8 mouse cellular contexts compared by ENCODE assay signal in genomic region chr3:145937505-145938404, GRCm38 (mm10). TPM values are rescaled to one million over a fixed set of nuclear protein-coding genes. Genes with fewer than 3 reads are reported as not detected.
DNase-seq lines count a peak whose midpoint lies in the region; ATAC-seq and TF ChIP-seq lines count a peak whose summit lies in the region.

Gene 2410004B18Rik, plus strand, starts transcription at chr3:145938014.

- peak; percentile 90 for TF ChIP-seq POLR2A in olfactory bulb, adult 2 months (IDR thresholded peaks at IDR 0.05; ENCODE audit: insufficient read depth, low read depth, low read length)

- H3K36me3 ChIP-seq in lung, embryonic 15.5 days: peaks cover 24% of the 10 kb centered on the region

- TF ChIP-seq CTCF in olfactory bulb, adult 2 months (IDR thresholded peaks at IDR 0.05; ENCODE audit: insufficient read depth, low read depth, low read length): peak; percentile 95

- no peaks in the 10 kb centered on the region for H3K27me3 ChIP-seq in lung, embryonic 15.5 days

- peak within 1 kb of the TSS; percentile 60 for H3K27ac ChIP-seq in lung, embryonic 15.5 days
- H3K27ac ChIP-seq in olfactory bulb, adult 2 months (ENCODE audit: insufficient read depth, low read depth, low read length): 0 out of 2 replicates have a peak within 1 kb of the TSS, but pooled peaks have one; percentile 48

- under 1% methylated on average over 66 of the region's 70 CpGs for WGBS in lung, embryonic 15.5 days
- under 1% methylated on average over 70 of the region's 70 CpGs for WGBS in olfactory bulb, adult 2 months

- ATAC-seq in hematopoietic stem cell, adult 5-6 weeks (replicated peaks in 1 of 2; ENCODE audit: insufficient read depth in 1 of 2, low FRiP score in 2 of 2, low TSS enrichment in 1 of 2, low read depth in 1 of 2, poor library complexity in 2 of 2, severe bottlenecking in 2 of 2): peak; percentile 84 to 88
- ATAC-seq in lung, embryonic 15.5 days (ENCODE audit: borderline replicate concordance, extremely low read depth, low FRiP score, low TSS enrichment): peak; percentile 94

- H3K4me1 ChIP-seq in lung, embryonic 15.5 days: peaks cover 23% of the 10 kb centered on the region
- peaks cover 11% of the 10 kb centered on the region for H3K4me1 ChIP-seq in olfactory bulb, adult 2 months (ENCODE audit: control insufficient read depth, insufficient read depth, low read length)

- H3K9me3 ChIP-seq in lung, embryonic 15.5 days: no peaks in the 10 kb centered on the region

- peak within 1 kb of the TSS; percentile 82 for H3K4me2 ChIP-seq in lung, embryonic 15.5 days

- peak; percentile 93 for DNase-seq in MN1 (ENCODE audit: low spot score)
- DNase-seq in cerebellum, adult 8-10 months: peak; percentile 92
- DNase-seq in forelimb bud, embryonic 11.5 days (ENCODE audit: low read depth, low spot score): peak; percentile 95
- peak; percentile 75 for DNase-seq in layer of hippocampus, adult 9-10 months (ENCODE audit: low spot score)
- DNase-seq in thymus, adult 18-20 months: peak; percentile 75 to 78

- H3K4me3 ChIP-seq in lung, embryonic 15.5 days: peak within 1 kb of the TSS; percentile 81
- H3K4me3 ChIP-seq in olfactory bulb, adult 2 months (ENCODE audit: insufficient read depth, low read depth, low read length): peak within 1 kb of the TSS; percentile 70

- peak within 1 kb of the TSS; percentile 85 for H3K9ac ChIP-seq in lung, embryonic 15.5 days

RNA-seq across cellular contexts. Expression of gene 2410004B18Rik, which starts in this region (rescaled TPM):
- 16.6 and 39.2 TPM in 2 replicates for total RNA-seq in hematopoietic stem cell, adult 5-6 weeks (2017)
- 50.4 and 52.4 TPM in 2 replicates for polyA plus RNA-seq in lung, embryonic 15.5 days (2015; fragmentation: Nextera tagmentation; extraction: Ambion mirVana)
- not detected in 2 replicates for polyA plus RNA-seq in olfactory bulb, adult 2 months (2012; ENCODE audit: insufficient read depth, insufficient read length, low replicate concordance, missing spikeins)

Comparison
In these comparisons a context has a peak if more than half of its experiments do, and no peak if none do; other contexts are left out.
1. Peak in every context shown above with its lines: DNase-seq, ATAC-seq, H3K4me3 ChIP-seq and H3K27ac ChIP-seq.
2. RNA of gene 2410004B18Rik (polyA plus RNA-seq): 50.4 to 52.4 TPM in lung, embryonic 15.5 days; not detected in olfactory bulb, adult 2 months; every median in the first group is over 10 times any median in the second.